Mouse (Mus musculus) embryonic fibroblast, embryonic 13.5 days (primary cell): ENCODE results near the gene Gjb5.

Source experiments
- CTCF ChIP-seq: IDR thresholded peaks from 2 replicates; pipeline ENCODE4 v1.5.1; 2011; ENCODE audit warnings: mild to moderate bottlenecking, control low read depth, low read length, moderate library complexity, borderline replicate concordance; ENCODE audit not compliant: insufficient read depth
- POLR2A ChIP-seq: IDR thresholded peaks from 2 replicates; pipeline ENCODE4 v1.6.1; 2011; ENCODE audit warnings: low read depth, mild to moderate bottlenecking, control low read depth, low read length, moderate library complexity

GRCm38 (mm10) chr4:127364431-127364830 lies 6.5 kb upstream of the Gjb5 start:
- TF ChIP-seq POLR2A (no peak), CTCF (no peak)
